Mouse (Mus musculus): ENCODE results near the gene Satb2. TPM values are rescaled to one million over a fixed set of nuclear protein-coding genes. Genes with fewer than 3 reads are reported as not detected.

The Satb2 gene
- polyA plus RNA-seq, 1 experiment from 2014 or later: 0.96 TPM

- H3K36me3 ChIP-seq (replicated peaks; ENCODE audit: control insufficient read depth, insufficient read depth): no peaks in the 10 kb centered on the region
- no peak overlapping the region for H3K4me3 ChIP-seq (replicated peaks; ENCODE audit: low read length)
- ATAC-seq (ENCODE audit: low FRiP score) (no peak), DNase-seq (ENCODE audit: low spot score) (no peak)
- H3K27ac ChIP-seq: no peak overlapping the region
- no peak overlapping the region for H3K9ac ChIP-seq
- H3K4me2 ChIP-seq (replicated peaks): no peak overlapping the region
- WGBS: 92% methylated on average over 8 of the region's 8 CpGs
- no peaks in the 10 kb centered on the region for H3K9me3 ChIP-seq (ENCODE audit: control insufficient read depth, low read length)
- H3K4me1 ChIP-seq (replicated peaks; ENCODE audit: control insufficient read depth, insufficient read depth, low read length): no peaks in the 10 kb centered on the region
- no peaks in the 10 kb centered on the region for H3K27me3 ChIP-seq (ENCODE audit: control insufficient read depth, insufficient read depth, low read length)
Observed at GRCm38 (mm10) chr1:56871485-56871884, 107.0 kb downstream of the Satb2 start.

- no peak overlapping the region for H3K9ac ChIP-seq
- no peak for DNase-seq (ENCODE audit: low spot score)
- ATAC-seq (ENCODE audit: low FRiP score): no peak
- no peak overlapping the region for H3K4me2 ChIP-seq (replicated peaks)
- no peak overlapping the region for H3K4me3 ChIP-seq (replicated peaks; ENCODE audit: low read length)
- H3K4me1 ChIP-seq (replicated peaks; ENCODE audit: control insufficient read depth, insufficient read depth, low read length): no peaks in the 10 kb centered on the region
- no peaks in the 10 kb centered on the region for H3K9me3 ChIP-seq (ENCODE audit: control insufficient read depth, low read length)
- H3K27ac ChIP-seq: no peak overlapping the region
- no peaks in the 10 kb centered on the region for H3K27me3 ChIP-seq (ENCODE audit: control insufficient read depth, insufficient read depth, low read length)
- no peaks in the 10 kb centered on the region for H3K36me3 ChIP-seq (replicated peaks; ENCODE audit: control insufficient read depth, insufficient read depth)
- 77% methylated on average over 1 of the region's 1 CpGs for WGBS
Observed at GRCm38 (mm10) chr1:56865246-56865645, 113.2 kb downstream of the Satb2 start.

GRCm38 (mm10) chr1:56862799-56863198, 115.7 kb downstream of the Satb2 start:
- WGBS: 48% methylated on average over 4 of the region's 4 CpGs
- no peak overlapping the region for H3K27ac ChIP-seq
- H3K36me3 ChIP-seq (replicated peaks; ENCODE audit: control insufficient read depth, insufficient read depth): no peaks in the 10 kb centered on the region
- H3K4me1 ChIP-seq (replicated peaks; ENCODE audit: control insufficient read depth, insufficient read depth, low read length): no peaks in the 10 kb centered on the region
- no peak overlapping the region for H3K4me3 ChIP-seq (replicated peaks; ENCODE audit: low read length)
- no peaks in the 10 kb centered on the region for H3K27me3 ChIP-seq (ENCODE audit: control insufficient read depth, insufficient read depth, low read length)
- ATAC-seq (ENCODE audit: low FRiP score): no peak
- DNase-seq (ENCODE audit: low spot score): no peak
- H3K9me3 ChIP-seq (ENCODE audit: control insufficient read depth, low read length): no peaks in the 10 kb centered on the region
- no peak overlapping the region for H3K9ac ChIP-seq
- H3K4me2 ChIP-seq (replicated peaks): no peak overlapping the region

- Histone ChIP-seq H3K4me2 (replicated peaks) (no peak overlapping the region), H3K9me3 (ENCODE audit: control insufficient read depth, low read length) (no peaks in the 10 kb centered on the region), H3K27me3 (ENCODE audit: control insufficient read depth, insufficient read depth, low read length) (no peaks in the 10 kb centered on the region), H3K9ac (no peak overlapping the region), H3K27ac (no peak overlapping the region), H3K4me1 (replicated peaks; ENCODE audit: control insufficient read depth, insufficient read depth, low read length) (no peaks in the 10 kb centered on the region; the same call in 1 of the 2 replicates), H3K36me3 (replicated peaks; ENCODE audit: control insufficient read depth, insufficient read depth) (no peaks in the 10 kb centered on the region), H3K4me3 (replicated peaks; ENCODE audit: low read length) (no peak overlapping the region)
- ATAC-seq (ENCODE audit: low FRiP score) (no peak), DNase-seq (ENCODE audit: low spot score) (no peak)
- 69% methylated on average over 8 of the region's 8 CpGs for WGBS
Observed at GRCm38 (mm10) chr1:56857202-56857601, 121.2 kb downstream of the Satb2 start.

GRCm38 (mm10) chr1:56850446-56850845, 128.0 kb downstream of the Satb2 start:
- Histone ChIP-seq H3K4me1 (replicated peaks; ENCODE audit: control insufficient read depth, insufficient read depth, low read length) (peaks cover 5% of the 10 kb centered on the region; the same call in 1 of the 2 replicates), H3K27me3 (ENCODE audit: control insufficient read depth, insufficient read depth, low read length) (no peaks in the 10 kb centered on the region), H3K4me3 (replicated peaks; ENCODE audit: low read length) (no peak overlapping the region), H3K36me3 (replicated peaks; ENCODE audit: control insufficient read depth, insufficient read depth) (no peaks in the 10 kb centered on the region), H3K9me3 (ENCODE audit: control insufficient read depth, low read length) (no peaks in the 10 kb centered on the region), H3K4me2 (replicated peaks) (no peak overlapping the region), H3K9ac (no peak overlapping the region), H3K27ac (no peak overlapping the region)
- WGBS: 94% methylated on average over 8 of the region's 8 CpGs
- ATAC-seq (ENCODE audit: low FRiP score) (no peak), DNase-seq (ENCODE audit: low spot score) (no peak)

GRCm38 (mm10) chr1:56846358-56846757, 132.1 kb downstream of the Satb2 start:
- DNase-seq (ENCODE audit: low spot score) (no peak), ATAC-seq (ENCODE audit: low FRiP score) (peak; percentile 60; the same call in 1 of the 2 replicates)
- WGBS: 90% methylated on average over 9 of the region's 9 CpGs
- Histone ChIP-seq H3K27ac (no peak overlapping the region), H3K9ac (no peak overlapping the region), H3K4me1 (replicated peaks; ENCODE audit: control insufficient read depth, insufficient read depth, low read length) (peaks cover 14% of the 10 kb centered on the region), H3K27me3 (ENCODE audit: control insufficient read depth, insufficient read depth, low read length) (no peaks in the 10 kb centered on the region), H3K36me3 (replicated peaks; ENCODE audit: control insufficient read depth, insufficient read depth) (no peaks in the 10 kb centered on the region), H3K9me3 (ENCODE audit: control insufficient read depth, low read length) (no peaks in the 10 kb centered on the region), H3K4me3 (replicated peaks; ENCODE audit: low read length) (no peak overlapping the region), H3K4me2 (replicated peaks) (no peak overlapping the region)

- no peaks in the 10 kb centered on the region for H3K27me3 ChIP-seq (ENCODE audit: control insufficient read depth, insufficient read depth, low read length)
Observed at GRCm38 (mm10) chr1:56845523-56846118, 132.8 kb downstream of the Satb2 start.

GRCm38 (mm10) chr1:56844551-56845330, 133.7 kb downstream of the Satb2 start:
- Histone ChIP-seq H3K9me3 (ENCODE audit: control insufficient read depth, low read length) (no peaks in the 10 kb centered on the region), H3K4me3 (replicated peaks; ENCODE audit: low read length) (no peak overlapping the region), H3K9ac (no peak overlapping the region), H3K27me3 (ENCODE audit: control insufficient read depth, insufficient read depth, low read length) (no peaks in the 10 kb centered on the region), H3K4me1 (replicated peaks; ENCODE audit: control insufficient read depth, insufficient read depth, low read length) (peaks cover 14% of the 10 kb centered on the region), H3K4me2 (replicated peaks) (peak overlapping the region; percentile 26), H3K36me3 (replicated peaks; ENCODE audit: control insufficient read depth, insufficient read depth) (no peaks in the 10 kb centered on the region), H3K27ac (no peak overlapping the region)
- 10% methylated on average over 10 of the region's 10 CpGs for WGBS
- DNase-seq (ENCODE audit: low spot score) (no peak), ATAC-seq (ENCODE audit: low FRiP score) (no peak)

More at GRCm38 (mm10) chr1:56845523-56846118, 132.8 kb downstream of the Satb2 start:
- ATAC-seq (ENCODE audit: low FRiP score): no peak
- Histone ChIP-seq H3K4me1 (replicated peaks; ENCODE audit: control insufficient read depth, insufficient read depth, low read length) (peaks cover 14% of the 10 kb centered on the region), H3K9me3 (ENCODE audit: control insufficient read depth, low read length) (no peaks in the 10 kb centered on the region), H3K9ac (no peak overlapping the region), H3K36me3 (replicated peaks; ENCODE audit: control insufficient read depth, insufficient read depth) (no peaks in the 10 kb centered on the region), H3K27ac (no peak overlapping the region), H3K4me3 (replicated peaks; ENCODE audit: low read length) (no peak overlapping the region), H3K4me2 (replicated peaks) (0 out of 2 replicates have a peak overlapping the region, but pooled peaks have one; percentile 26)
- no peak for DNase-seq (ENCODE audit: low spot score)
- 43% methylated on average over 8 of the region's 8 CpGs for WGBS

- DNase-seq (ENCODE audit: low spot score) (no peak), ATAC-seq (ENCODE audit: low FRiP score) (no peak)
- Histone ChIP-seq H3K9ac (no peak overlapping the region), H3K27ac (no peak overlapping the region), H3K27me3 (ENCODE audit: control insufficient read depth, insufficient read depth, low read length) (no peaks in the 10 kb centered on the region), H3K4me2 (replicated peaks) (no peak overlapping the region), H3K9me3 (ENCODE audit: control insufficient read depth, low read length) (no peaks in the 10 kb centered on the region), H3K4me3 (replicated peaks; ENCODE audit: low read length) (no peak overlapping the region), H3K36me3 (replicated peaks; ENCODE audit: control insufficient read depth, insufficient read depth) (no peaks in the 10 kb centered on the region), H3K4me1 (replicated peaks; ENCODE audit: control insufficient read depth, insufficient read depth, low read length) (0 out of 2 replicates have a peak, but pooled peaks cover 12% of the 10 kb centered on the region)
- 65% methylated on average over 1 of the region's 1 CpGs for WGBS
Observed at GRCm38 (mm10) chr1:56838901-56839300, 139.5 kb downstream of the Satb2 start.

Data from hindbrain, embryonic 14.5 days (tissue).